Mouse (Mus musculus): ENCODE results near the gene Mt1.

GRCm38 (mm10) chr8:94186542-94186941, 7.7 kb downstream of the Mt1 start:
- no peak for TF ChIP-seq GATA1 (IDR thresholded peaks at IDR 0.05; ENCODE audit: low read length)
- TF ChIP-seq TAL1 (IDR thresholded peaks at IDR 0.05; ENCODE audit: low read length): peak; percentile 69
